Mouse (Mus musculus) spleen, postnatal 36 days (tissue): ENCODE data around the gene Bmper.

Experiments used
- DNase-seq, 2 experiments: peaks; one replicate each; pipeline ENCODE4 v3.0.0; 2022; ENCODE audit warnings: low spot score in 2 of 2, mixed read lengths in 1 of 2

Gene Bmper

GRCm38 (mm10) chr9:23222841-23223548 is at the start of gene Bmper:
Gene Bmper (plus strand): TSS chr9:23223076.
- no peak for DNase-seq

- DNase-seq = no peak
Measured at GRCm38 (mm10) chr9:23177476-23177875, 45.4 kb upstream of the Bmper start.

GRCm38 (mm10) chr9:23187181-23187580 is 35.7 kb upstream of the Bmper start:
- no peak for DNase-seq

- no peak for DNase-seq
Measured at GRCm38 (mm10) chr9:23188136-23188535, 34.7 kb upstream of the Bmper start.

GRCm38 (mm10) chr9:23190950-23191349 is 31.9 kb upstream of the Bmper start:
- no peak for DNase-seq

- DNase-seq = no peak
Measured at GRCm38 (mm10) chr9:23191431-23191830, 31.4 kb upstream of the Bmper start.

- no peak for DNase-seq
Measured at GRCm38 (mm10) chr9:23192567-23193331, 30.1 kb upstream of the Bmper start.

- no peak for DNase-seq
Measured at GRCm38 (mm10) chr9:23198996-23199395, 23.9 kb upstream of the Bmper start.

GRCm38 (mm10) chr9:23199841-23200240 is 23.0 kb upstream of the Bmper start:
- DNase-seq = no peak

GRCm38 (mm10) chr9:23200828-23201227 is 22.0 kb upstream of the Bmper start:
- DNase-seq = no peak

- DNase-seq = no peak
Measured at GRCm38 (mm10) chr9:23202431-23202830, 20.4 kb upstream of the Bmper start.

- DNase-seq = no peak
Measured at GRCm38 (mm10) chr9:23204339-23205288, 18.3 kb upstream of the Bmper start.

GRCm38 (mm10) chr9:23205304-23205703 is 17.6 kb upstream of the Bmper start:
- DNase-seq = no peak

- no peak for DNase-seq
Measured at GRCm38 (mm10) chr9:23205757-23206156, 17.1 kb upstream of the Bmper start.

GRCm38 (mm10) chr9:23206181-23206580 is 16.7 kb upstream of the Bmper start:
- no peak for DNase-seq

GRCm38 (mm10) chr9:23212303-23212702 is 10.6 kb upstream of the Bmper start:
- peak; percentile 34 to 41 for DNase-seq

- DNase-seq = no peak
Measured at GRCm38 (mm10) chr9:23219754-23220153, 3.1 kb upstream of the Bmper start.

GRCm38 (mm10) chr9:23221976-23222375 is 900 bp upstream of the Bmper start:
- no peak for DNase-seq

- no peak for DNase-seq
Measured at GRCm38 (mm10) chr9:23222492-23222840, 410 bp upstream of the Bmper start.

GRCm38 (mm10) chr9:23223549-23224077 is 737 bp downstream of the Bmper start:
- no peak for DNase-seq

GRCm38 (mm10) chr9:23233464-23234121 is 10.7 kb downstream of the Bmper start:
- peak in 1 of 2 experiments; percentile 6 for DNase-seq
